Mouse (Mus musculus) brain, embryonic 14.5 days (tissue): Measurements from ENCODE around the gene Fcgr1. TPM values are rescaled to one million over a fixed set of nuclear protein-coding genes. Genes with fewer than 3 reads are reported as not detected.
"Not testable (repeated sequence)": the region's sequence is repeated elsewhere in the genome, so short reads cannot be mapped to it uniquely, and the experiment has no call there.

Experiments used
- DNase-seq: peaks from one replicate; pipeline ENCODE4 v3.0.0-alpha.2; 2011; ENCODE audit warnings: low read depth
- CTCF ChIP-seq: fragments of 200-500 bp; IDR thresholded peaks from 2 replicates; pipeline ENCODE4 v1.5.1; 2012; ENCODE audit warnings: inconsistent platforms, mild to moderate bottlenecking, moderate library complexity, borderline replicate concordance; ENCODE audit not compliant: insufficient read depth, insufficient read length; ENCODE audit errors: extremely low read depth
- POLR2A ChIP-seq: fragments of 200-500 bp; IDR thresholded peaks from 2 replicates; pipeline ENCODE4 v1.6.1; 2012; ENCODE audit warnings: mild to moderate bottlenecking, inconsistent platforms, borderline replicate concordance; ENCODE audit not compliant: poor library complexity, insufficient read depth, insufficient read length, severe bottlenecking; ENCODE audit errors: extremely low read depth
- polyA plus RNA-seq: library from polyadenylated mRNA; depleted of rRNA; stranded (reverse); fragments of >200 nt; gene quantifications from 2 replicates; pipeline ENCODE4 v1.2.3, GENCODE M21; 2012

The Fcgr1 gene
- polyA plus RNA-seq, 1 experiment: 1.4 TPM

- peak; percentile 45 for DNase-seq
Measured at GRCm38 (mm10) chr3:96333396-96334174, 39.8 kb upstream of the Fcgr1 start.

GRCm38 (mm10) chr3:96332631-96333395, 39.0 kb upstream of the Fcgr1 start:
- peak; percentile 29 for DNase-seq
- TF ChIP-seq POLR2A (no peak), CTCF (no peak)

More at GRCm38 (mm10) chr3:96333396-96334174, 39.8 kb upstream of the Fcgr1 start:
- no peak for TF ChIP-seq POLR2A
- no peak for TF ChIP-seq CTCF

- no peak for DNase-seq
- TF ChIP-seq CTCF (no peak), POLR2A (no peak)
Measured at GRCm38 (mm10) chr3:96332000-96332399, 38.2 kb upstream of the Fcgr1 start.

- no peak for DNase-seq
- TF ChIP-seq POLR2A (no peak), CTCF (no peak)
Measured at GRCm38 (mm10) chr3:96331438-96331837, 37.7 kb upstream of the Fcgr1 start.

- DNase-seq: no peak
- TF ChIP-seq CTCF (no peak), POLR2A (no peak)
Measured at GRCm38 (mm10) chr3:96330603-96331002, 36.8 kb upstream of the Fcgr1 start.

GRCm38 (mm10) chr3:96330181-96330580, 36.4 kb upstream of the Fcgr1 start:
- no peak for DNase-seq
- TF ChIP-seq CTCF: no peak
- no peak for TF ChIP-seq POLR2A

- no peak for TF ChIP-seq CTCF
- no peak for TF ChIP-seq POLR2A
- DNase-seq: no peak
Measured at GRCm38 (mm10) chr3:96328730-96329387, 35.1 kb upstream of the Fcgr1 start.

- DNase-seq: peak; percentile 35
Measured at GRCm38 (mm10) chr3:96328060-96328729, 34.4 kb upstream of the Fcgr1 start.

- TF ChIP-seq POLR2A: no peak
- no peak for TF ChIP-seq CTCF
- peak; percentile 13 for DNase-seq
Measured at GRCm38 (mm10) chr3:96327647-96328046, 33.9 kb upstream of the Fcgr1 start.

GRCm38 (mm10) chr3:96327131-96327530, 33.4 kb upstream of the Fcgr1 start:
- TF ChIP-seq POLR2A (no peak), CTCF (peak; percentile 71)
- peak; percentile 87 for DNase-seq

- not testable (repeated sequence) for DNase-seq
Measured at GRCm38 (mm10) chr3:96323806-96324205, 30.0 kb upstream of the Fcgr1 start.

GRCm38 (mm10) chr3:96322609-96323008, 28.8 kb upstream of the Fcgr1 start:
- no peak for DNase-seq
- no peak for TF ChIP-seq CTCF
- no peak for TF ChIP-seq POLR2A
